Mouse (Mus musculus): ENCODE results near the gene Gng12. TPM values are rescaled to one million over a fixed set of nuclear protein-coding genes. Genes with fewer than 3 reads are reported as not detected.

The Gng12 gene
- polyA plus RNA-seq, 1 experiment, result 82.1 TPM

- WGBS, result 95% methylated on average over 2 of the region's 3 CpGs
Observed at GRCm38 (mm10) chr6:67038964-67039363, 142.8 kb downstream of the Gng12 start.

GRCm38 (mm10) chr6:67040904-67041410 lies 144.8 kb downstream of the Gng12 start:
- DNase-seq (ENCODE audit: low read depth, low spot score), result no peak
- WGBS, result 78% methylated on average over 4 of the region's 4 CpGs

More at GRCm38 (mm10) chr6:67038964-67039363, 142.8 kb downstream of the Gng12 start:
- no peak for DNase-seq (ENCODE audit: low read depth, low spot score)

- 81% methylated on average over 3 of the region's 3 CpGs for WGBS
- no peak for DNase-seq (ENCODE audit: low read depth, low spot score)
Observed at GRCm38 (mm10) chr6:67045424-67045823, 149.2 kb downstream of the Gng12 start.

GRCm38 (mm10) chr6:67046937-67047336 lies 150.7 kb downstream of the Gng12 start:
- DNase-seq (ENCODE audit: low read depth, low spot score), result no peak
- 60% methylated on average over 3 of the region's 3 CpGs for WGBS

- WGBS, result 64% methylated on average over 3 of the region's 3 CpGs
- no peak for DNase-seq (ENCODE audit: low read depth, low spot score)
Observed at GRCm38 (mm10) chr6:67048052-67048691, 152.0 kb downstream of the Gng12 start.

GRCm38 (mm10) chr6:67048880-67049694 lies 152.9 kb downstream of the Gng12 start:
- WGBS, result 54% methylated on average over 7 of the region's 7 CpGs
- DNase-seq (ENCODE audit: low read depth, low spot score), result no peak

- no peak for DNase-seq (ENCODE audit: low read depth, low spot score)
- 83% methylated on average over 2 of the region's 2 CpGs for WGBS
Observed at GRCm38 (mm10) chr6:67049695-67050038, 153.5 kb downstream of the Gng12 start.

GRCm38 (mm10) chr6:67050063-67050462 lies 153.9 kb downstream of the Gng12 start:
- DNase-seq (ENCODE audit: low read depth, low spot score), result no peak
- 46% methylated on average over 1 of the region's 1 CpGs for WGBS

- no peak for DNase-seq (ENCODE audit: low read depth, low spot score)
- WGBS, result 35% methylated on average over 15 of the region's 15 CpGs
Observed at GRCm38 (mm10) chr6:67056108-67056888, 160.1 kb downstream of the Gng12 start.

GRCm38 (mm10) chr6:67056889-67057564 lies 160.8 kb downstream of the Gng12 start:
- DNase-seq (ENCODE audit: low read depth, low spot score), result peak; percentile 76
- 21% methylated on average over 3 of the region's 3 CpGs for WGBS

GRCm38 (mm10) chr6:67057574-67057973 lies 161.4 kb downstream of the Gng12 start:
- no peak for DNase-seq (ENCODE audit: low read depth, low spot score)
- WGBS, result 35% methylated on average over 5 of the region's 5 CpGs

- 66% methylated on average over 7 of the region's 7 CpGs for WGBS
- DNase-seq (ENCODE audit: low read depth, low spot score), result no peak
Observed at GRCm38 (mm10) chr6:67057991-67058696, 161.9 kb downstream of the Gng12 start.

- no peak for DNase-seq (ENCODE audit: low read depth, low spot score)
Observed at GRCm38 (mm10) chr6:67060057-67060456, 163.9 kb downstream of the Gng12 start.

GRCm38 (mm10) chr6:67069219-67069762 lies 173.1 kb downstream of the Gng12 start:
- no peak for DNase-seq (ENCODE audit: low read depth, low spot score)

More at GRCm38 (mm10) chr6:67060057-67060456, 163.9 kb downstream of the Gng12 start:
- 79% methylated on average over 5 of the region's 5 CpGs for WGBS

GRCm38 (mm10) chr6:67069800-67070315 lies 173.7 kb downstream of the Gng12 start:
- 58% methylated on average over 9 of the region's 9 CpGs for WGBS
- no peak for DNase-seq (ENCODE audit: low read depth, low spot score)

More at GRCm38 (mm10) chr6:67069219-67069762, 173.1 kb downstream of the Gng12 start:
- WGBS, result 75% methylated on average over 8 of the region's 8 CpGs

Measured in large intestine, adult 2 months (tissue).